Mouse (Mus musculus): Measurements from ENCODE around the gene Plch2.

Gene Plch2

DNA sequence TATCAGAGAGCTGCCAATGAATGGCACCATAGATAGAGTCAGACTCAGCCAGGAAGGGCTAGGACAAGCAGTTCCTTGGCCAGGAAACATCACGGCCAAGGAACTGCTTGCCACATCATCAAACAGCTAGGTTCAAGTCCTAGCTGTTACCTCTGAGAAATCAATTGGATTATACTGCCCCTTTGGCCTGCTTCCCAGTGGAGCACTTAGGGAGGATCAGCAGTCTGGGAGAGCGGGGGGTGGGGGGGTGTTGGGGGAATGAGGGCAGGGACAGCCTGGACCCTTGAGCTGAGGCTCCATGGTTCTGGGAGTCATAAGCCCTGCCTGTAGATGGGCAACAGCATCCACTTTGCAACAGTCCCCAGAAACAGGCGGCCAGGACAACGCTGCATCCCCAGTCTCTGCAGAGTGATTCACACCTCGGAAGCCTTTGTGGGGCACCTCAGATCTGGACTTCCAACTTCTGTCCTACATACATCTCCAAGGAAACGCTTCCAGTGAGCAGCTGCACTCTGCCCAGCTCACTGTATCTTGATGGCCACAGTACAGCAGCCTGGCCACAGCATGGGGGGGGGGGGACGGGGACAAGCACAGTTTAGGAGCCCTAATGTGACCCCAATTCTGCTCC, 34.2 kb downstream of the Plch2 start:
- DNase-seq (ENCODE audit: extremely low spot score, low spot score): no peak

- no peak for DNase-seq (ENCODE audit: extremely low spot score, low spot score)
These were observed 35.8 kb downstream of the Plch2 start for GRCm38 (mm10) chr4:155020813-155021212.

GRCm38 (mm10) chr4:155020141-155020540, 36.4 kb downstream of the Plch2 start:
- DNase-seq (ENCODE audit: extremely low spot score, low spot score): no peak

- no peak for DNase-seq (ENCODE audit: extremely low spot score, low spot score)
These were observed 37.2 kb downstream of the Plch2 start for GRCm38 (mm10) chr4:155019336-155019847.

DNA sequence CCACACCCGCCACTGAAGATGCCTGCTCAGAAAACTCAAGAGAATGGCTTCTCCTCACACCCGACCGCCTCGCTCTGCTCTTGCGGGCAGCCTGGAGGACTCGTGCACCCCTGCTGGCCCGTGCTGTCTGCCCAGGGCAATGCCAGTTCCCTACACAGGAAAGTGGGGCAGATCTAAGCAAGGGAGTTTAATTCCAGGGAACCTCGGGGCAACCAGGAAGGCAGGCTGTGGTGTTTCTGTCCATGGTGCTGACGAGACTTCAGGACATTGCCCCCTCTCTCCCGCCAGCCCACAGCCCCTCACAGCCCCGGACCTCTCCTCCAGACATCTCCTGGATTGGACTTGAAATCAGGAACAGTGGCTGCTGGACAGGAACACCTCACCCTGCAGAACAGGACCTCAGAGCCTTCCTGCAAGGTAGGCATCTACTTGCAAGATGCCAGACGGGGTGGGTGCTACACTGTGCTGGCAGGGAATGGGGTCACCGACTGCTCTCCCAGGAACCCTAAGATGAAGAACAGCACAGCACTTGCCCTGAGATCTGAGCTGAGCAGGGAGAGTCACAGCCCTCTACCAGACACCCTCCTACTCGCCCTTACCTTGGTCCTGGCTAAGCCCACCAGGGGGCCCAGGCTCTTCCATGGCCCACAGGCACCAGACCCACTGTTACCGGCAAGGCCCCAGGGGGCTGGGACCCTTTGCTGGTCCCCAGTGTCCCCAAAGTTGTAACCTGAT, 37.8 kb downstream of the Plch2 start:
- DNase-seq (ENCODE audit: extremely low spot score, low spot score): peak; percentile 53

DNA sequence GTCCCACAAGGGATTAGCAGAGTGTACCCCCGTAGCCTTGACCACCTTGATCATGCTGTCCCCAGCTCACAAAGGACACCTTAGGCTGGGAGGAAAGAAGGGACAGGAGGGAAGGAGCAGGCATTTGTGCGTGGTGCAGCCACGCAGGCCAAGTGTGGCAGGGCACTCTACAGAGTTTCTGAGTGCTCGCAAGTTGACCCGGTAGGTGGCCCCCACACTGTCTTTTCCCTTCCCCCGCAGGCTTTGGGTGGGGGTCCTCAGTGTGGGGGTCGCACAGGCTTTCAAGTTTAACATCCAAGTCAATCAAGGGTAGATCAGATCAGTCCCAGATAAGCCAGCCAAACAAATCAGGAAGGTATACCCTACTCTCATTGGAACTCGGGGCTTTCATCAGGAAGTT, 38.5 kb downstream of the Plch2 start:
- no peak for DNase-seq (ENCODE audit: extremely low spot score, low spot score)

DNA sequence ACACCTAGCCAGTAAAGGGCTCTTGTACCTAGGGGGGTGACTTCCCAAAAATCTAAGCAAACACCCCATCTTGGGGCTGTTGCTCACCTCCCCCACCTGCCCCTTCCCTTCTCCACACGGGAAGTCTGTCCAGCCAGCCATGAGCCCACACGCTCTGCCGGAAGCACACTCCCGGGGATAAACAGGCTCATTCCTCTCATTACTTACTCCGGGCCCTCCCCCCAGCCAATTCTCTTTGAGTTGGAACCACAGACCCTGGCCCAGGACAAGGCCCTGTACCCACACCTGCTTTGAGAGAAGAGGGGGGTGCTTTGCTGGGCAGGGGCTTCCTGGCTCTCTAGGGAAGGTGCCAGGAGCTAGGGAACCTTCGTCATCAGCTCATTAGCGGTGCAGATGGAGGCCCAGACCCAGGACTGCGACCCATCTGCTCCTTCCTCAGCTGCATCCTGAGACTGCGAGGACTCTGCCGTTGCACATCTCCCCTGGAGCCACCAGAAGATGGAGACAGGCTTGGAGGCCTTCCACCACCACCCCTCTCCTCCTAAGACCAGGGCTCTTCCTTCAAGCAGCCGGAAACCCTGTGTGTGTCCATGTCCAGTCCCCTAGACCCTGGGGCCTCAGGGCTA, 39.2 kb downstream of the Plch2 start:
- no peak for DNase-seq (ENCODE audit: extremely low spot score, low spot score)

DNA sequence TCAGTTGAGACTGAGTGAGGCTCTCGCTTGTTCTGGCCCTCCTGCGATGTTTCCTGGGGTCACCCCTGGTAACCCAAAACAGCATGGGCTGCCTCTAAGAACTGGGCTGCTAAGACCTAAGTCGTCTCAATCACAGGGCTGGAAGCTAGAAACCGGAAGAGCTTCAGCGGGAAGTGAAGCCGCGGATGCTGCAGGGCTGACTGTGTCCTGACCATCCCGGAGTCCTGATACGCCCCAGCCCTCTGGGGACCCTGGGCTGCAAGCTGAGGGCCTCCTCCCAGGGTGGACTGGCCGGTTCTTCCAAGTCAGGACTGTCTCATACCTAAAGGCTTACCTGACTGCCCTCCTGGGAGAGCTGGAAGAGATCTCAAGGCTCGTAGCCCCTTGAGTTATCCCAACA, 39.8 kb downstream of the Plch2 start:
- no peak for DNase-seq (ENCODE audit: extremely low spot score, low spot score)

- DNase-seq (ENCODE audit: extremely low spot score, low spot score): no peak
These were observed 41.0 kb downstream of the Plch2 start for GRCm38 (mm10) chr4:155015550-155015949.

- no peak for DNase-seq (ENCODE audit: extremely low spot score, low spot score)
These were observed 41.8 kb downstream of the Plch2 start for GRCm38 (mm10) chr4:155014791-155015190.

GRCm38 (mm10) chr4:155014244-155014643, 42.3 kb downstream of the Plch2 start:
- DNase-seq (ENCODE audit: extremely low spot score, low spot score): no peak

GRCm38 (mm10) chr4:155012788-155013187, 43.8 kb downstream of the Plch2 start:
- peak; percentile 73 for DNase-seq (ENCODE audit: extremely low spot score, low spot score)

DNA sequence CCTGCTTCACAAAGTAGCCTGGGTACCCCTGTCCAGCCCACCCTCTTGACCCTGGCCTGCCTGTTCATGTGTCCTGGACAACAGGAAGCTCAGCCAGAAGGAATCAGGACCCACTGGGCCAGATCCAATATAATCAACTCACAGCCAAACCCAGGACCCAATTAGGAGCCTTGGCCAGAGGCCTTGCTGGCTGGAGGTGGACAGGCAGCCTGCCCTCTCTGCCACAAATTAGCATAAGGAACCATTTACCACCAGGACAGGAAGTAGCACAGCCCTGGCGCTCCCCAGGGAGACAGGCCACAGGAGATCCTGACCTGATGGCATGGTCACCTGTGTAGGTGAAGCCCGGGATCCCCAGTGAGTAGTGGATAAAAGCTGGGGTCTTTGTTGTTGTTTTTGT, 44.5 kb downstream of the Plch2 start:
- no peak for DNase-seq (ENCODE audit: extremely low spot score, low spot score)

- no peak for DNase-seq (ENCODE audit: extremely low spot score, low spot score)
These were observed 45.1 kb downstream of the Plch2 start for GRCm38 (mm10) chr4:155011312-155012025.

GRCm38 (mm10) chr4:155010870-155011269, 45.7 kb downstream of the Plch2 start:
- DNase-seq (ENCODE audit: extremely low spot score, low spot score): no peak

DNA sequence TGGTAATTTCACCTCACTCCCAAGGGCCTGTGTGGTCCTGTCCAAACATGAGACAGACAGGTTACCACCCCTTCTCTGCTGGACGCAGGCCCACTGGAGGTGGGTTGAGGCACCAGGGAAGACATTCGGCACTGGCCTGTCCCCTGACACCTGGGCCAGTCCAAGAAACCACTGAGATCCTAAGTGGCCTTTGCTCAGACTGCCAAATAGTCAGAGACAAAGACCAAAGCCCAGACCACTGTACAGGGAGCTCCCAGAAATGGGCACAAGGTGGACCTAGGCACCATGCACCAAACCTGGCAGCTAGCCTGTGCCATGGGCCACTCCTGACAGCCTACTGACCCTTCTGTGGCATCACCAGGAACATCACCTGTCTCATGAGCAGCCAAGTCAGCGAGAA, 47.4 kb downstream of the Plch2 start:
- DNase-seq (ENCODE audit: extremely low spot score, low spot score): no peak

DNA sequence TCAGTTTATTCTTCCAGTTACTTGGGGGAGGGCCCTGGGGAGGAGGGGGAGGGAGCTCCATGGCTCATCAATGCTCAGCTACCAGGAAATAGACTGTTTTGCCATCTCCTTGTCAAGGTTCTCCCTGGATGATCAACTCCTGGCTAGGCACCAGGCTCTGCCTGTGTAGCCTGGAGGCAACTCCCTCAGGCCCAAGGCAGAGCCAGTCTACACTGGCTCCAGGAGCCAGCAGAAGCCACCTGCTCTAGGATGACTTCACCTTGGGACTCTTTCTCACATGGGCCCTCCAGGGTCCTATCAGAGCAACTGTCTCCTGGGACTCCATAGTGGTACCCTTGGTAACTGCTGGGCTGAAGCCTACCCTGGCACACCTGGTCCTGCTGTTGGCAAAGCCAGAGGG, 48.5 kb downstream of the Plch2 start:
- DNase-seq (ENCODE audit: extremely low spot score, low spot score): no peak

GRCm38 (mm10) chr4:155007641-155008040, 48.9 kb downstream of the Plch2 start:
- DNase-seq (ENCODE audit: extremely low spot score, low spot score): no peak

DNA sequence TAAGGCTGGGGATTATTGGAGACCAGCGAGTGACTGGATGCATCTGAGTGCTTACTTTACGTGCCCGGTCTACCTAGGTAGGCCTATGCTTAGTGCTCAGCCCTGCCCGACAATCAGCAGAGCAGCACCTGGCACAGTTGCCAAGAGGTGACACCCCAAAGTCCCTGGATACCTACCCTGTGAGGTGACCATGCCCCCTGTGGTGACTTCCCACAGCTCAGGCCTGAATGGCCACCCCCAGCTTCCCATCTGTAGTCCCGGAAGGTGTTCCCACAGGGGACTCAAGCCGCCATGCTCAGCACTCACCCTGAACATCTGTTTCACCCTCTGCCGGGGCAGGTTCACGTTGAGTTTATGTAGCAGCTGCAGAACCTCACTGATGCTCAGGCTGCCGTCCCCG, 50.3 kb downstream of the Plch2 start:
- no peak for DNase-seq (ENCODE audit: extremely low spot score, low spot score)

GRCm38 (mm10) chr4:155005278-155005677, 51.3 kb downstream of the Plch2 start:
- DNase-seq (ENCODE audit: extremely low spot score, low spot score): no peak

DNA sequence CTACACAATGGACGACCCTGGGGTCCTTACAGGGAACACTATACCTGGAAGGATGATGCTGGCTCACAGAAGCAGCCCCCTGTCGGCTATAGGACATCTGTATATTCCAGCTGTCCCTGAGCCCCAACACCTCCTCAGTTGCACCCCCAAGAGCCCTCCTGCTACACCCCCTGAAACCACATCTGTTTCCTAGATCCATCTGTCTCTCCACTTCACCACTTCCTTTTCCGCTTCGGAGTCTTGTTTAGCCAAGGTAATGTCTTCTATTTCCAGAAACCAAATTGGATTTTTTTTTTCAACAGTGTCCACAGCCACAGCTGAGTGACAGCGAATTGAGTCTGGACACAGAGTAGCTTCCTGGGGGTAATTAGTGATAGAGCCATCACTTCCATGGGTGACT, 57.2 kb downstream of the Plch2 start:
- DNase-seq (ENCODE audit: extremely low spot score, low spot score): no peak

Measured in neural tube, embryonic 10.5 days (tissue).